Mouse (Mus musculus) ES-E14 (cell line): Measurements from ENCODE around the gene Fbxo42. TPM values are rescaled to one million over a fixed set of nuclear protein-coding genes. Genes with fewer than 3 reads are reported as not detected.
A peak's percentile ranks its signal among the peaks of the same experiment; 100 is the strongest.

Experiments
- DNase-seq: peaks from one replicate; pipeline ENCODE4 v3.0.0-alpha.2; 2013; ENCODE audit warnings: low read depth, low spot score
- H3K27ac ChIP-seq: 2 replicates; pipeline ENCODE4 v1.5.1; 2012; ENCODE audit warnings: low read depth, mild to moderate bottlenecking, low read length, moderate library complexity, mixed read lengths; ENCODE audit not compliant: poor library complexity, insufficient read depth, severe bottlenecking
- H3K36me3 ChIP-seq: 2 replicates; pipeline ENCODE4 v1.6.1; 2012; ENCODE audit warnings: mild to moderate bottlenecking, low read length, moderate library complexity, mixed read lengths; ENCODE audit not compliant: control insufficient read depth, poor library complexity, insufficient read depth, severe bottlenecking
- H3K4me1 ChIP-seq, 2 experiments: fragments of 150-350 bp in 1 of 2; sonication (generic) in 1 of 2; 2 replicates each; pipeline ENCODE4 v1.6.1; 2012; ENCODE audit warnings: low read length in 2 of 2, mild to moderate bottlenecking in 1 of 2, mixed read lengths in 1 of 2; ENCODE audit not compliant: control insufficient read depth in 2 of 2, insufficient read depth in 2 of 2, poor library complexity in 1 of 2
- H3K4me3 ChIP-seq, 2 experiments: fragments of 150-350 bp in 1 of 2; sonication (generic) in 1 of 2; 2 replicates each; pipeline ENCODE4 v1.5.1; 2012; ENCODE audit warnings: low read length in 2 of 2, low read depth in 1 of 2, mild to moderate bottlenecking in 1 of 2, mixed read lengths in 1 of 2; ENCODE audit not compliant: insufficient read depth in 1 of 2, poor library complexity in 1 of 2, severe bottlenecking in 1 of 2
- H3K9ac ChIP-seq: 2 replicates; pipeline ENCODE4 v1.6.1; 2012; ENCODE audit warnings: low read depth, mild to moderate bottlenecking, low read length, mixed read lengths; ENCODE audit not compliant: poor library complexity, insufficient read depth, severe bottlenecking
- H3K9me3 ChIP-seq: fragments of 150-350 bp; sonication (generic); 2 replicates; pipeline ENCODE4 v1.6.1; 2012; ENCODE audit warnings: low read depth, mild to moderate bottlenecking, low read length; ENCODE audit not compliant: control insufficient read depth, insufficient read depth
- CHD2 ChIP-seq: IDR thresholded peaks from 2 replicates; pipeline ENCODE4 v1.6.1; 2014; ENCODE audit warnings: mild to moderate bottlenecking, low read depth, low read length, inconsistent platforms
- HCFC1 ChIP-seq: IDR thresholded peaks from 2 replicates; pipeline ENCODE4 v1.6.1; 2012; ENCODE audit warnings: low read length, inconsistent platforms, borderline replicate concordance; ENCODE audit not compliant: insufficient read depth
- MAFK ChIP-seq: IDR thresholded peaks from 2 replicates; pipeline ENCODE4 v1.6.1; 2014; ENCODE audit warnings: mild to moderate bottlenecking, low read depth, low read length, inconsistent platforms; ENCODE audit not compliant: insufficient read depth
- ZC3H11A ChIP-seq: IDR thresholded peaks from 2 replicates; pipeline ENCODE4 v1.6.1; 2012; ENCODE audit warnings: low read depth, mild to moderate bottlenecking, inconsistent platforms, low read length, borderline replicate concordance
- ZNF384 ChIP-seq: IDR thresholded peaks from 2 replicates; pipeline ENCODE4 v1.6.1; 2012; ENCODE audit warnings: low read depth, low read length, inconsistent platforms
- in situ Hi-C, 2 experiments: fragments of 600-800 bp; cut with MboI; formaldehyde crosslinking; loops; one replicate each; pipeline ENCODE4 v1.15.1; 2025; ENCODE audit warnings: low sequenced_read_pairs in 2 of 2, inconsistent platforms in 1 of 2; ENCODE audit not compliant: unreplicated experiment in 2 of 2
- total RNA-seq: library from RNA; depleted of rRNA; stranded (reverse); fragments of 300-350 nt; gene quantifications from 2 replicates; pipeline ENCODE4 v1.2.3, GENCODE M21; 2012; rRNA removed

Gene Fbxo42
- 14.0 and 14.5 TPM in 2 replicates for total RNA-seq

- Histone ChIP-seq H3K9ac (peak within 1 kb of the TSS; percentile 88), H3K4me3 (peak within 1 kb of the TSS; percentile 87 to 98), H3K36me3 (no peaks in the 10 kb centered on the region), H3K9me3 (no peaks in the 10 kb centered on the region), H3K27ac (peak within 1 kb of the TSS; percentile 81; the same call in 1 of the 2 replicates), H3K4me1 (peaks cover 7 to 12% of the 10 kb centered on the region in 2 experiments)
- in situ Hi-C loops, result no loop called here
- TF ChIP-seq ZNF384 (peak; percentile 71), CHD2 (no peak), HCFC1 (peak; percentile 71)
- DNase-seq, result peak; percentile 82
Measured at GRCm38 (mm10) chr4:141147112-141148008, at the start of gene Fbxo42. TSS of gene Fbxo42 (plus strand) at chr4:141147913.

- no peak overlapping the region for H3K9ac ChIP-seq
- DNase-seq, result no peak
- H3K36me3 ChIP-seq, result no peaks in the 10 kb centered on the region
- H3K27ac ChIP-seq, result no peak overlapping the region
- H3K9me3 ChIP-seq, result no peaks in the 10 kb centered on the region
- in situ Hi-C loops, result no loop called here
- peaks cover 5 to 35% of the 10 kb centered on the region in 2 experiments for H3K4me1 ChIP-seq
- TF ChIP-seq ZC3H11A, result no peak
- no peak for TF ChIP-seq ZNF384
- no peak for TF ChIP-seq MAFK
- no peak for TF ChIP-seq CHD2
- no peak for TF ChIP-seq HCFC1
- H3K4me3 ChIP-seq, result no peak overlapping the region
Measured at GRCm38 (mm10) chr4:141098935-141099334, 48.8 kb upstream of the Fbxo42 start.

DNA sequence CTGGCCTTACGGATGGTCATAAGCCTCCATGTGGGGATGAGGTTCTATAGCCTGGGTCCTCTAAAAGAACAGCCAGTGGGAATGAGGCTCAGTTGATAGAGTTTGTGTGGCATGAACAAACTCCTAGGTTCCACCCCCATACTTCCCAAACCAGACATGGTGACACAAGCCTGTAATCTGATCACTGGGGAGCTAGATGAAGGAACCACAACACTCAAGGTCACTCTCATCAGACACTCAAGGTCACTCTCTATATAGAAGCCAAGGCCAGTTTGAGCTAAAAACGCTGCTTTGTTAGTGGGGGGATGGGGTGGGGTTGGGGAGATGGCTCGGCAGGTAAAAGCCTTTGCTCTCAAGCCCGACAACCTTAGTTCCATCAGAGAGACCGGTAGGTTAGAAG, 47.8 kb upstream of the Fbxo42 start:
- TF ChIP-seq ZC3H11A (no peak), ZNF384 (no peak), HCFC1 (no peak), MAFK (no peak), CHD2 (no peak)
- no peak overlapping the region for H3K27ac ChIP-seq
- in situ Hi-C loops, result no loop called here
- H3K4me1 ChIP-seq, result peaks cover 5 to 35% of the 10 kb centered on the region in 2 experiments
- no peaks in the 10 kb centered on the region for H3K36me3 ChIP-seq
- H3K9ac ChIP-seq, result no peak overlapping the region
- no peak for DNase-seq
- no peak overlapping the region for H3K4me3 ChIP-seq
- H3K9me3 ChIP-seq, result no peaks in the 10 kb centered on the region

DNA sequence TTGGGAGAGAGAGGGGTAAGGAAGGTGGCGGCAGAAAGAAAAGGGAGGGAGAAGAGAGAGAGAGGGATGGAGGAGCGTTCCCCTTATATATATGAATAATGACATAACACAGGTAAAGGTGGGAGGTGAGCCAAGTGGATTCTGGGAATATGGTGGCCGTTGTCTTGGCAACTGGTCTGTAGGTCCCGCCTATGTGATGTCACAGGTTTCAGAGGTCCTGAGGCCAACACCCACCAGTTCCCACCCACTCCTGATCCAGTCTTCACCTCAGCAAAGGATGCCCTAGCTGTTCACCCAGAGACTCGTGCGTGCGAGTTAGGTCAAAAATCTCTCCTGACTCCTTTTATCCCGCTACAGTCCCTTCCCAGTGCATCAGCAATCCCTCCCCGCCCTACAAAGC, 46.4 kb upstream of the Fbxo42 start:
- Histone ChIP-seq H3K27ac (peak overlapping the region; percentile 42; the same call in 1 of the 2 replicates), H3K9ac (no peak overlapping the region), H3K4me3 (no peak overlapping the region), H3K9me3 (no peaks in the 10 kb centered on the region), H3K4me1 (peaks cover 5 to 31% of the 10 kb centered on the region in 2 experiments), H3K36me3 (no peaks in the 10 kb centered on the region)
- no peak for TF ChIP-seq HCFC1
- no peak for TF ChIP-seq ZC3H11A
- no peak for TF ChIP-seq CHD2
- TF ChIP-seq ZNF384, result no peak
- no peak for TF ChIP-seq MAFK
- in situ Hi-C loops, result no loop called here
- no peak for DNase-seq
